Mouse (Mus musculus) activated CD4-positive, CD25-positive, alpha-beta regulatory T cell, adult 9 weeks (primary cell): ENCODE measurements around the gene Ndufa12. TPM values are rescaled to one million over a fixed set of nuclear protein-coding genes. Genes with fewer than 3 reads are reported as not detected.

Experiments
- polyA plus RNA-seq: library from polyadenylated mRNA; unstranded; fragments of 100-300 nt; shearing (Covaris generic); gene quantifications from one replicate; pipeline ENCODE4 v1.2.1, GENCODE M21; 2017

Gene Ndufa12
- polyA plus RNA-seq: 125 TPM

DNA sequence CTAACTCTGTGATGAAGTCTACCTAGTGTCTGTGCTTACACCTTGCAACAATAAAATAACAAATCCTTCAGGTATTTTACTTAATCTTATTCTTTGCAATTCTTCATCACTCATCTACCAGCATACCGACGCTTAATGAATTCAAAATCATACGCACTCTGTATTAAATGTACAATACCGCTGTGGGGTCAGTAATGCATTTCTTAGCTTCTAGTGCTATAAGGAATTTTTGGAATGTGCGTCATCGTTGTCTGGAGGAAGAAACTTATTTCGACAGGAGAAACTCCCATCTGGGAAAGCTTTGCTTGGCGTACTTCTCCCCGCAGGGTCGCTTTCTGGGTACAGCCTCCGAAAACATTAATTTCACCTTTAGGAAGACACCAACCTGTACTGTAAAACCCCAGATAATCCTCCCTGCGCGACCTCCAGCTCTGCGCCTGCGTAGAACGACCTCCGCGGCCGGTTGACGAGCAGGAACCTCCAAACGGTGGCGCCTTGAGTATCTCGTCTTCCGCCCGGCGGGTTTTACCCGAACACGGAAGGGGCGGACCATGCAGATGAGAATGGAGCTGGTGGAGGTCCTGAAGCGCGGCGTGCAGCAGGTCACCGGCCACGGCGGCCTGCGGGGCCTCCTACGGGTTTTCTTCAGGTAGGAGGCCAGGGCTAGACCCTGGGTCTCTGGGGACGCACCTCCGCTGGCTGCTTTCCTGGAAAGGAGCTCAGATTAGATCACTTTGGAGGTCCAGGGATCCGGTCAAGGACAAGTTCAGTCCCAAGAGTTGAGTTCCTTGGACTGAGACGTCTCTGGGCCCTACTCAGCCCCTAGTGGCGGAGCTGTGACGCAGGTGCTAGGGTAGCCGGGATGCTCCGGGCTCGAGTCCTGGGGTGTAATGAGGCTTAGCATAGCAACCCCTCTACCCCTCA, at the start of gene Ndufa12:
TSS of gene Ndufa12 (plus strand) at position 239 of the 924 bp plus-strand sequence.

Other genes with a start within 250 kb of the Ndufa12 start
- 16.2 TPM for gene Vezt, start 162.9 kb upstream of the Ndufa12 start, polyA plus RNA-seq
- gene Fgd6, start 162.7 kb upstream of the Ndufa12 start, polyA plus RNA-seq: 4.4 TPM
- 9.4 TPM for gene Nr2c1, start 50.7 kb upstream of the Ndufa12 start, polyA plus RNA-seq
- not detected for gene Gm4792, start 100.0 kb downstream of the Ndufa12 start, polyA plus RNA-seq
- 0.67 TPM for gene Tmcc3, start 113.2 kb downstream of the Ndufa12 start, polyA plus RNA-seq